Comparison of ENCODE assay signal across 13 mouse cellular contexts in the genomic region with DNA sequence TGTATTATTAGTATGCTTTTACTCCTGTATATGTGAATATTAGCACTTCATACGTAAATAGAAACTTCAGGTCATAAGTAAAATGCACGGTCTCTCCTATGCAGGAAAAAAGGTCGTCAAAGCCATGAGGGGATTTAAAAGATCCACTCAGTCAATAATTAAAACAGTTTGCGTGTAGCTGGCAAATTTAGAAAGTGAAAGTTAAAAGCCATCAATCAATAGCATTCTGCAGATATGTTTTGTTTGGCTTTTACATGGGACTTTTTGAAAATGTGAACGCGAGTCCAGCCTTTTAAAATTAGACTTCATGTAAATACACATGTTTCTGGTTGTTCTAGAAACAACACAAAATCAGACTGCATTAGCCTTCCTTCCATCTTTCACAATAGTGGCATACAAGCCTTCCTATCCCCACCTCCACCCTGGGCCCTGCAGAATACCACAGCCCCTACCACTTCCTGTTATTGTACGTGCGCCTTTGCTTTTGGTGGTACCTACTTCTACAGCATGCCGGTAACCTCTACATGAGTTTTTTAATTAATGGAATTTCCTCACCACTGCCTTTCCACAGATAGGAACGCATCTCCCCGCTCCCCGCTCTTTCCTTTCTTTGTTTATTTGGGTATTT. TPM values are rescaled to one million over a fixed set of nuclear protein-coding genes. Genes with fewer than 3 reads are reported as not detected.
DNase-seq lines count a peak whose midpoint lies in the region; ATAC-seq and TF ChIP-seq lines count a peak whose summit lies in the region.
"Had no signal": no experiment of that assay in that cellular context is flagged by ENCODE, and none has a peak within 500 bp of the region (broad histone marks: within the 10 kb centered on the region; RNA-seq: fewer than 3 reads in every experiment).

No protein-coding gene starts in this region.

- H3K27me3 ChIP-seq in liver, embryonic 14.5 days (ENCODE audit: control insufficient read depth, insufficient read depth, low read length), result no peaks in the 10 kb centered on the region

- intact Hi-C loops in heart, postnatal 25 days (cut with DNase I), result no loop called here

- H3K36me3 ChIP-seq in liver, embryonic 14.5 days (replicated peaks; ENCODE audit: control insufficient read depth, insufficient read depth, low read depth), result no peaks in the 10 kb centered on the region

- peak; percentile 91 for DNase-seq in heart, adult 11 months
- no peak for DNase-seq in heart, postnatal 25 days (ENCODE audit: low spot score)
- no peak for DNase-seq in liver, embryonic 14.5 days (ENCODE audit: low read depth in 3 of 3, low spot score in 3 of 3)
- peak; percentile 89 for DNase-seq in thymus, postnatal 14 days
- no peak for DNase-seq in embryo, embryonic 10 days (ENCODE audit: low spot score)
- no peak for DNase-seq in urinary bladder, postnatal 4 days (ENCODE audit: low spot score in 2 of 2)
- no peak for DNase-seq in urinary bladder, postnatal 14 days (ENCODE audit: low spot score)
- DNase-seq: gastrocnemius, postnatal 25 days; left cerebral cortex, postnatal 4 days; right cerebral cortex, postnatal 4 days had no signal

- no peak overlapping the region for H3K4me3 ChIP-seq in liver, embryonic 14.5 days (ENCODE audit: insufficient read depth in 1 of 2, low read depth in 2 of 2, low read length in 2 of 2)
- H3K4me3 ChIP-seq: erythroblast, embryonic 14.5 days; myocyte had no signal

- H3K9ac ChIP-seq in liver, embryonic 14.5 days (replicated peaks), result no peak overlapping the region

- ATAC-seq in liver, embryonic 14.5 days (ENCODE audit: insufficient read depth), result no peak
- ATAC-seq in megakaryocyte progenitor cell, adult 5-6 weeks (replicated peaks; ENCODE audit: poor library complexity), result peak; percentile 99

- 24% methylated on average over 12 of the region's 12 CpGs for WGBS in liver, embryonic 14.5 days (ENCODE audit: insufficient replicate concordance)

- no peak for TF ChIP-seq CTCF in liver, embryonic 14.5 days (IDR thresholded peaks at IDR 0.05; ENCODE audit: low read depth)

- peak overlapping the region; percentile 11; the same call in 1 of the 2 replicates for H3K4me2 ChIP-seq in liver, embryonic 14.5 days (ENCODE audit: low read depth)

- H3K9me3 ChIP-seq in liver, embryonic 14.5 days (ENCODE audit: control insufficient read depth, low read length), result no peaks in the 10 kb centered on the region

- H3K27ac ChIP-seq in liver, embryonic 14.5 days, result no peak overlapping the region

- TF ChIP-seq EP300 in liver, embryonic 14.5 days (IDR thresholded peaks at IDR 0.05; ENCODE audit: low read depth), result no peak

- H3K4me1 ChIP-seq in liver, embryonic 14.5 days (replicated peaks; ENCODE audit: control insufficient read depth in 2 of 2, insufficient read depth in 2 of 2, low read length in 1 of 2), result 0 out of 4 replicates have a peak, but pooled peaks cover 0 to 2% of the 10 kb centered on the region in 2 experiments

RNA-seq across cellular contexts. Expression of gene Dyrk2, which starts 12.4 kb away (rescaled TPM):
- total RNA-seq in heart, postnatal 25 days (2021), result 10 to 100 TPM; 39.7 to 43.6 TPM
- polyA plus RNA-seq in liver, embryonic 14.5 days (2012; rRNA removed), result 2.5 and 3.0 TPM in 2 replicates
- polyA plus RNA-seq in liver, embryonic 14.5 days (2014; fragmentation: Nextera tagmentation; extraction: Ambion mirVana), result 1.8 and 2.7 TPM in 2 replicates
- 13.6 and 16.7 TPM in 2 replicates for total RNA-seq in megakaryocyte progenitor cell, adult 5-6 weeks (2015)
- 10.5 and 11.2 TPM in 2 replicates for total RNA-seq in megakaryocyte progenitor cell, adult 5-6 weeks (2017)

Comparison
In these comparisons a context has a peak if more than half of its experiments do, and no peak if none do; other contexts are left out.
1. DNase-seq: peak in heart, adult 11 months (single experiment) and thymus, postnatal 14 days (single experiment); none in heart, postnatal 25 days (single experiment), liver, embryonic 14.5 days (0 of 3), embryo, embryonic 10 days (single experiment), urinary bladder, postnatal 4 days (0 of 2) and urinary bladder, postnatal 14 days (single experiment).